Mouse (Mus musculus) frontal cortex, adult 2 months (tissue): ENCODE results near the gene Psmb5. TPM values are rescaled to one million over a fixed set of nuclear protein-coding genes. Genes with fewer than 3 reads are reported as not detected.

Source experiments
- DNase-seq, 2 experiments: peaks; one replicate each; pipeline ENCODE4 v3.0.0; 2022; ENCODE audit warnings: low spot score in 1 of 2; ENCODE audit errors: extremely low spot score in 1 of 2
- polyA plus RNA-seq: library from polyadenylated mRNA; depleted of rRNA; stranded (reverse); fragments of >200 nt; gene quantifications from 2 replicates; pipeline ENCODE4 v1.2.3, GENCODE M21; 2012

The Psmb5 gene
- polyA plus RNA-seq, 1 experiment: 178 TPM

DNA sequence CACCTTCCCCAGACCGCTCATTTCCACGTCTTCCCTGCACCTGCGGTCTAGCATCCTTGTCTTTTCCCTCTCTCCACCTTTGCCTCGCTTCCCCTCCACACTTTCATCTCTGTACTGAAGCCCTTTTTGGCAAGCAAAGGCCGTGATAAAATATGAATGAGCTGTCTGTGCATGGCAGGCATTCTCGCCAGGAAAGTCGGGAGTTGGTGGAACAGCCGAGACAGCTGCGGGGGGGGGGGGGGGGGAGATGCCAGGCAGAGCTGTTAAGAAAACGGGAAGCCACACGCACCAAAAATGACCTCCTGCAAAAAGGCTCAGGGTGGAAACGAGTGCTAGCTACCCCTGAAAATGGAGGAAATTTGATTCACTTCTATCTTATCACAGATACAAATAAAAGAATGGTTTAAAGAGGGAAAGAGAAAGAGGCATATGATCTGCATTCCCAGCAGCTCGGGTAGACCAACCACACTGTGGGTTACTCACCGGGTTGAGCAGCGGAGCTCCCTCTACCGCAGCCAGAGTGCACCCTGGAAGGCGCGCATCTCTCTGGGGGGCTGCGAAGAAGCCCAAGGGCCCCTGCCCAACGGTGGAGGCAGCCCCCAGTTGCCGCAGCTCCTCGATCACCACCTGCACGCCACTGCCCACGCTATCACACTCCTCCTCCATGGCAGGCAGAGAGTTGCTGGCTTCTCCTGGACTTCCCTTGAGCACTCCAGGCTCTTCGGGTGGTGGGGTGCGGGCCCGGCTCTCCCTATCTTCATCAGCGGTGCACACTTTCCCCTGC lies 23.0 kb downstream of the Psmb5 start:
- DNase-seq: peak in 1 of 2 experiments; percentile 70

DNA sequence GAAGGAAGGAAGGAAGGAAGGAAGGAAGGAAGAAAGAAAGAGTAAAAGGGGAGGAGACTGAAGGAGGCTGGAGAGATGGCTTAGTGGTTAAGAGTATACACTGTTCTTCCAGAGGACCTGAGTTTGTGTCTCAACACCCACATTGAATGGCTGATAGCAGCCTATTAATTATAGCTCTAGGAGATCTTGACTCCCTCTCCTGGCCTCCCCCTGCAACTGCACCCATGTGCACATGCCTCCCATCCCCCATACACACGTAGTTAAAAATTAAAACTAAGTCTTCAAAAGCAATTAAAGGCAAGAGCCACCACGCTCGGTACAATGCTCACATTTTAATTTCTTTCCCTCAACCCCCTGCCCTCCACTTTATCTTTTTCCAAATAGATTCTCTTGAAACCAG lies 23.8 kb downstream of the Psmb5 start:
- no peak for DNase-seq

- DNase-seq: peak in 1 of 2 experiments; percentile 72
These were observed 25.4 kb downstream of the Psmb5 start for GRCm38 (mm10) chr14:54592319-54592934.

GRCm38 (mm10) chr14:54591056-54591455 lies 26.8 kb downstream of the Psmb5 start:
- no peak for DNase-seq

DNA sequence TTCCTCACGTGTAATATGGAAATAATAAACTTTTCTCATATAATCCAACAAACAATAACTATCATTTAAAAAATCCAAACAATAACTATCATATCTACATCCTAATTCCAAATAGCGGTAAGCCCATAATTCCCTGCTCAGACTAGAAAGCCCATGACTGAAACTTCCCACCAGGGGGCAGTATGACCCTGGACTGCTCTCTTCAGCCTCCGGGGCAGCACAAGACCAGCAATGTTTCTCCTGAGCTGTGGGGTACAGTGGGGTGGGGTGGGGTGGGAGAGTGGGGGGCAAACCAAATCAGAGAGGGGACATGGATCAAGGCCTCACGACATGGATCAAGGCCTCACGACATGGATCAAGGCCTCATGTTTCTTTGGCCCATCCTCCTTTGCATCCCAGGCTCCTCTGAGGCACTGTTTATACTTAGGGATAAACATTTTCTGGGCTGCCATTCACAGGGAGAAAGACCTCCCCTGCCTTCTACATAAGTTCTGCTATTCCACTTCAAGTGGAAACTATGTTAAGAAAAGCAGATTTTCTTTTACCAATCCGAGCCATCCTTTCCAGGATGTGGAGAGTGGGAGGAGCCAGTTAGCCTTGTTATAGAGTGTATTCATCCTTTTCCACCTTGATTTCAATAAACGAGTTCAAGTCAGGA lies 34.0 kb downstream of the Psmb5 start:
- peak in 1 of 2 experiments; percentile 79 for DNase-seq

GRCm38 (mm10) chr14:54582536-54582935 lies 35.3 kb downstream of the Psmb5 start:
- no peak for DNase-seq

DNA sequence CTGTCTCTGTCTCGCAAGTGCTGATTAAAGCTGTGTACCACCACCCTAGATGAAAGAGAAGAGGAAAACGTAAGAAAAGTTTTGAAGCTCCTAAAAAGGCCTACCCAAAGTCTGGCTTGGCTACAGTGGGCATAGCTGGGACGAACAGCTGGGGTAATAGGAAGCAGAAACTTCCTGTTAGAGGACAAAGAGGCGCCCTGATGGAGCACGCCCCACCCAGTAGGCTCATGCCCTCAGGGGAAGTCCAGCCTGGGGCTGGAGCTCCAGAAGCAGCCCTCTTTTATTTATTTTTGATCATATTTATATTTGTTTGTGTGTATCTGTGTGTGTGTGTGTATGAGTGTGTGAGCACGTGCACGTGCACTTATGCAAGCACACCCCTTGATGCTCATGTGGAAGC lies 38.2 kb downstream of the Psmb5 start:
- no peak for DNase-seq

DNA sequence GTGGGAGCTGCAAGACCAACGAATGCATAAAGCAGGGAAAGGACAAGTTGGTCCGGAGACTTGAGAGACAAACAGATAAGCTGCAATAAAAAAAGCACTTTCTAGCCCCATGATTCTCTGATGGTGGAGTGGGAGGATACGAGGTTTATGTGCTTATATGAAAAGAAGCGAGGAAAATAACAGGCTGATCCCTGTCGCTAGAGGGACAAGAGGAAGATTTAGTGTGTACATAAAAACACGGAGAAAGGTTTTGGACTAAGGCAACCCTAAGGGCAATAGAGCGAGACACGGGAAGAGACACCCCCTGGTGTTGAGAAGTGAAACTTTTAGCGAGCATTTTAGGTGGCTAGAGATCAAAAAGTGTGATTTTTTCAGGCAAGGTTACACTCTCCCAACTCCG lies 39.8 kb downstream of the Psmb5 start:
- peak in 1 of 2 experiments; percentile 37 for DNase-seq

DNA sequence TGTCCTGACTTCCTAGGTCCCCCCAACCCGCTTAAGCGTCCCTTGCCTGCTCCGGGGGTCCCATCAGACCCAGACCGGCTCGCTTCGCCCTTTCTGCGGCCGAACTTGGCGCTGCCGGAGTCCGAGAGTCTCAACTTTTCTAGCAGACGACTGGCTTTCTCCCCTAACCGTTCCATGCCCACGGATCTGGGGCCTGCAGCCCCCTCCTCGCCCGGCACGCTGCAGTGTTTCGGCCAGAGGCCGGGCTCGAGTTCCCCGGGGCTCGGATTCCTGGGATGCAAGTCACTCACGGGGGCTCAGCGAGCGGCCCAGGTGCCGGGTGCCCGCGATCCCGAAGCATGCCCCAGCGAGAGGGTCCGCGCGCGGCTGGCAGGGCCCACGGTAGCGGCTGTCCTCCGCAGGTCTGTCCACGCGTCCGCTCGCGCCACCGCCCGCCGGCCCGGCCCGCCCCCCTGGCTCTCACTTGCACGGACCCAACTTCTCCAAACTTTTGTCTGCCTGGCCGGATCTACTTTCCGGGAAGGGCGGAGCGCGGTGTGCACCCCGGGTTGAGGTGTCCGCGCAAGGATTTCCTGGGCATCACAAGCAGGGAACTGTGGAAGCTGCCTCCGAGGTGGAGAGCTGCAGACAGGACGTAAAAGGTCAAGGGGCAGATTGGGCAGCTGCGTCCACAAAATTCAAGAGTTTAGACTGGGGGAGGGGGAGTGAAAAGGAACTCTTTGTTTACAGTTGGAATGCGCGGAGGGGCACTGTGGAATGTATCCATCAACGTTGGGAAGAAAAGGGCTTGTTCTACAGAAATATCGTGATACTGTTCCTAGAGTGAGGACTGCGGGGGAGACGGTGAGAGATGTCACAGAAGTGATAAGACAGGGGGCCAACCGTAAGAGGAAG lies 40.5 kb downstream of the Psmb5 start, which contains the start of gene Ajuba:
Gene Ajuba, minus strand, starts transcription at position 470 of the 894 bp plus-strand sequence.
- peak; percentile 41 to 67 for DNase-seq

DNA sequence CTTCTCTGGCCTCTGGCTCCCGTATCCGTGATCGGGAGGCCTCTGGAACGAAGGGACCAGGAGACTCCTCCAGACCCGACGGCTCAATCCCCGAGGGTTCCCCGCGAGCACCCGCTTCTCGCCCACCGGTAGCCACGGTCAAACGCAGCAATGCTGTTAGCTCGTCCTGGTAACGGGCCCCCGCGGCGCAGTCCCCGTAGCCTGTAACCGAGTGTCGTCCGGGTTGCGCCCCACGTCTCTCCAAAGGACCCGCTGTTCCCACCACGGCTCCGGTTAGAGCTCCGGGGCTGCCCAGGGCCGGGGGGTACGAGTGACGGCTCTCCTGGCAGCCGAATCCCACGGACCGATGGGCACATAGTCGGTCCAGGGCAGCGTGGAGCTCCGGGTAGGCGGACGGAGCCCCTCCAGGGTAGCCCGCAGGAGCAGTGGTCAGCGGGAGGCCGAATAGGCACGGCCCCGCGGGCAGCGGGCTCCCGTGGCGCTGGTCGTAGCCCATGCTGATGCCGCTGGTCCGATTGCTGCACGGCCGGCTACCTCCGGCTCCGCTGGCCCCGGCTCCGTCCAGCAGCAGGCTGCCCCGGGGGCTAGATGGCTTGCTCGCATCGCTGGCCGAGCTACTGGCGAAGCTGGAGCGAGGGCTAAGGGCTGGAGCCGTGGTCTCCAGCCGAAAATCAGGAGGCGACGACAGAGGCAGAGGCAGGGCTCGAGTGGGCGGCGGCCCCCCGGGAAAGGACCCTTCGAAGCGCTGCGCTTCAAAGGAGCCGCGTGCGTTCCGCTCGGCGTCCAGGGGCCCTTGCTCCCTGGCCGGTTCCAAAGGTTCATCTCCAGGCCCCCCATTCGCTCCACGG lies 41.4 kb downstream of the Psmb5 start:
- DNase-seq: no peak

- DNase-seq: no peak
These were observed 42.2 kb downstream of the Psmb5 start for GRCm38 (mm10) chr14:54575631-54576030.

DNA sequence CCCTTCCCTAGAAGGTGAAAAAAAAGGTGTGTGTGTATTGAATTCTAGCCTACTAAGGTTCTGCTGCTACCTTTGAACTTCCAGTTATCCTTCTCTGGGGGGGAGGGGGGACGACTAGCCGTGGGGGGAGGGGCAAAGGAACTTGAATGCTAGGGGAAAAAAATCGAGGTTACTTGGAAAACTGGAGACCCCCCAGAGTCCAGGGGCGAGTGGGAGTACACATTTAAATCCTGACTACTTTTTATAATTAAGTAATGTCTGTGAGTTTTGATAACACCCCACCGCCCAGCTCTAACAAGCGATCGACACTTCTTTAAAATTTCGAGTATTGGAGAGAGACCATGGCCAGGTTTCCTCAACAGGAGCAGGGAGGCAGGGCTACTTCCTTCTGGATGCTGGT lies 42.8 kb downstream of the Psmb5 start:
- no peak for DNase-seq

GRCm38 (mm10) chr14:54574253-54574652 lies 43.6 kb downstream of the Psmb5 start:
- no peak for DNase-seq

GRCm38 (mm10) chr14:54572790-54573736 lies 44.8 kb downstream of the Psmb5 start:
- no peak for DNase-seq

DNA sequence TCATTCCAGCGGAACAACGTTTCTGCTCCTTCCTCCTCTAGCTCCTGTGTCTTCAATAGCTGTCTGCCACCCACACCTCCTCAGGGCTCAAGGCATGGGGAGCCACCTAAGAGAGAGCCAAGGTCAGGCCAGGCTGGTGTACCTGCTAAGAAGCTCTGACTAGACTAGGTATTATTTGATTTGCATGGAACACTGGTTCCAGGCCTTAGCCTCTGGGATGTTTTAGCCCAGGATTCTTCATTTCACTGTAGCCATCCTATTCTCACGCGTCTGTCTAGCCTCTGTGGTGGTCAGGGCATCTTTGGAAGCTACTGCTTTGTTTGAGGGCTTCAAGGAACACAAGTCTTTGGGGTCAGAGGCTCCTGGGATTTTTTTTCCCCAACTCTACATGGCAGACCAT lies 45.7 kb downstream of the Psmb5 start:
- no peak for DNase-seq

DNA sequence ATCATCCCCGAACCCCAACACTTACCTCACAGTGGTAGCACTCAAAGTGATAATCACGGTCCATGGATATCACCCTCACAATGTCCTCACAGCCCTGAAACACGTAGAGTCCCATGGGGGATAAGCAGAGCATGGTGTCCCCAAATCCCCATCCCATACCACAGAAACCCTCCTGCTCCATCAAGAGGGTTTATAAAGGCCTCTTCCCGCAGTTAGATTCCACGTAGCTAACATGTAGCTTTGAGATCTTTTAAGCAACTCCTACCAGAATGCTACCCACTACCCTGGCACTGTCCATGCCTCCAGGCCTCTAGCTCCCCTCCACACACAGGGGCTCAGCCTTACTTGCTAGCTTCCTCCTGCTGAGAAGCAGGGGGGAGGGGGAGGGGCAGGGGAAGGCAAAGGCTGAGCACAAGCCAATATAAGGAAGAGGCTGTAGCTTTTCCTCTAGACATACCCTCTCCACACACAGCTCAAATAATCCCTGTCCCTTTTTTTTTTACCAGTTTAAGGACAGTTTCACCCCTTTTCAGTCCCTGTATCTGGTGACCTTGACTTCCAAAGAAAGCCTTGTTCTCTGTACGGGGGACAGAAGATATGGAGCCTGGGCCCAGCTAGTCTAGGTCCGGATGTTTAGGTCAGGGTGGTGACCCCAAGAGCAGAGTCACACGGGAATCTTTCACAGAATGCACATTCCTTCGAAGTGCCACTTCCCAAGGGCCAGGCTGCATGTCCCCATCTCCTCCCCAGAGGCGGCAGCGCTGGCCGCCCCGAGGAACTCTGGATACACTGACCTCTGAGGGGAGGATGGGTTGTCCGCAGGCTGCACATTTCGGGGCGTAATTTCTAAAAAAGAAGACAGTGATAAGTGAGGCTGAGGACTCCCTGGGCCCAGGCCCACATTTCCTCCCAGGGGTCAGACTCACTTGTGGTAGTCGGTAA lies 48.1 kb downstream of the Psmb5 start:
- DNase-seq: no peak

DNA sequence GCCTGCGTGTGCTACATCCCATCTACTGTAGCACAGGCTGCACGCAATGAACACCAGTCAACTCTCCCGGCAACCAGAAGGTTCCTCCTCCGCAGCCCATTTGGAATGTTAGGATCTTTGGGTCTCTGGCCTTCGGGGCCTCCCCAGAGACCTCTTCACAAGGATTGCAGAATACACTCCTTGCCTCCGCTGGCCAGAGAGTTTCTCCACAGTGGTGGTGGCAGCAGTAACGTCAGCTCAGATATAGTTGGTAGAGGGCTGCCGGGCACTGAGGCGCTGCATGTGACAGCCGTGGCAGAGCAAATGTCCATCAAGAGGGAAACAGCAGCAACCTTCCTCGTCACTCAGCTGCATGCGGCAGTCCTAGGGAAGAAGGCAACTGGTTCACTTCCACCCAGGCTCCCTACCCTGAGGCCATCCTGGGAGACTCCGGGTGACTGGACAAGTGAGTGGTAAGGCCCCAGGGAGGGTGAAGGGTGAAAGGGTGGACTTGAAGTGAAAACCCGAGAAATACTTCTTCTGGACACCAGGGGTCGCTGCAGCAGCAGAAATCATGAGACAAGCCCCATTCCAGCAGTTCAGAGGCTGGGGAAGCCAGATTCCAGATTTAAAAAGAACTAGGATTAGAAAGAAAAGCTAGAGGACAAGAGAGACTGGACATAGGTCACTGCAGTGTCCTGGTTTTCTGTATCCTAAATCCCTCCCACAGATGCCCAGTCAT lies 49.0 kb downstream of the Psmb5 start:
- DNase-seq: peak; percentile 15 to 82
